Mouse (Mus musculus) embryonic facial prominence, embryonic 14.5 days (tissue): Measurements from ENCODE around the gene Tha1. TPM values are rescaled to one million over a fixed set of nuclear protein-coding genes. Genes with fewer than 3 reads are reported as not detected.
A peak's percentile ranks its signal among the peaks of the same experiment; 100 is the strongest.
"Not testable (repeated sequence)": the region's sequence is repeated elsewhere in the genome, so short reads cannot be mapped to it uniquely, and the experiment has no call there.

Experiments used
- ATAC-seq: fragments of 200-750 bp; cut with Nextera tagmentation; 2 replicates; pipeline ENCODE4 v1.8.0; 2017; ENCODE audit warnings: low read depth, moderate number of reproducible peaks, moderate TSS enrichment
- DNase-seq: peaks from one replicate; pipeline ENCODE4 v3.0.0-alpha.2; 2015; ENCODE audit warnings: low spot score
- H3K27ac ChIP-seq: fragments of 300-500 bp; sonication (generic); replicated peaks from 2 replicates; pipeline ENCODE4 v1.5.1; 2014; ENCODE audit warnings: low read depth, mild to moderate bottlenecking, low read length, moderate library complexity
- H3K27me3 ChIP-seq: fragments of 300-500 bp; sonication (generic); replicated peaks from 2 replicates; pipeline ENCODE4 v1.6.1; 2014; ENCODE audit warnings: low read length; ENCODE audit not compliant: control insufficient read depth, insufficient read depth
- H3K36me3 ChIP-seq: fragments of 300-500 bp; sonication (generic); 2 replicates; pipeline ENCODE4 v1.6.1; 2014; ENCODE audit warnings: low read length, mixed read lengths; ENCODE audit not compliant: control insufficient read depth, insufficient read depth
- H3K4me1 ChIP-seq: fragments of 300-500 bp; sonication (generic); 2 replicates; pipeline ENCODE4 v1.6.1; 2014; ENCODE audit warnings: antibody characterized with exemption, low read length; ENCODE audit not compliant: control insufficient read depth, insufficient read depth
- H3K4me2 ChIP-seq: fragments of 300-500 bp; sonication (generic); 2 replicates; pipeline ENCODE4 v1.6.1; 2014; ENCODE audit warnings: low read depth, mild to moderate bottlenecking, low read length, moderate library complexity, mixed read lengths
- H3K4me3 ChIP-seq: fragments of 300-500 bp; sonication (generic); 2 replicates; pipeline ENCODE4 v1.5.1; 2014; ENCODE audit warnings: low read depth, mild to moderate bottlenecking, low read length
- H3K9ac ChIP-seq: fragments of 300-500 bp; sonication (generic); 2 replicates; pipeline ENCODE4 v1.6.1; 2014; ENCODE audit warnings: low read depth, mild to moderate bottlenecking, low read length, moderate library complexity, mixed read lengths
- H3K9me3 ChIP-seq: fragments of 300-500 bp; sonication (generic); 2 replicates; pipeline ENCODE4 v1.6.1; 2016; ENCODE audit warnings: low read length; ENCODE audit not compliant: control insufficient read depth
- WGBS: fragments of 180-500 bp; shearing (Covaris S2); extraction: QIAGEN DNeasy Blood & Tissue Kit; methylation state at CpG from one replicate; pipeline ENCODE4 v1.1.7; 2014; 5-methylcytosine and 5-hydroxymethylcytosine counted together
- polyA plus RNA-seq: library from polyadenylated mRNA; unstranded; fragments of >200 nt; fragmentation: Nextera tagmentation; extraction: Ambion mirVana; gene quantifications from 2 replicates; pipeline ENCODE4 v1.2.1, GENCODE M21; 2014

The Tha1 gene
- polyA plus RNA-seq, 1 experiment from 2014 or later: 4.2 TPM

- Histone ChIP-seq H3K27ac (0 out of 2 replicates have a peak overlapping the region, but pooled peaks have one; percentile 13), H3K4me2 (no peak overlapping the region), H3K9ac (no peak overlapping the region), H3K36me3 (no peaks in the 10 kb centered on the region), H3K9me3 (no peaks in the 10 kb centered on the region), H3K27me3 (no peaks in the 10 kb centered on the region), H3K4me3 (no peak overlapping the region), H3K4me1 (no peaks in the 10 kb centered on the region)
- no peak for ATAC-seq
- 84% methylated on average over 1 of the region's 1 CpGs for WGBS
- DNase-seq: no peak
These were observed 34.3 kb downstream of the Tha1 start for GRCm38 (mm10) chr11:117839021-117839420.

GRCm38 (mm10) chr11:117838572-117838971 is 34.7 kb downstream of the Tha1 start:
- Histone ChIP-seq H3K4me1 (no peaks in the 10 kb centered on the region), H3K27me3 (no peaks in the 10 kb centered on the region), H3K27ac (peak overlapping the region; percentile 13; the same call in 1 of the 2 replicates), H3K4me2 (no peak overlapping the region), H3K36me3 (no peaks in the 10 kb centered on the region), H3K9ac (no peak overlapping the region), H3K9me3 (no peaks in the 10 kb centered on the region), H3K4me3 (no peak overlapping the region)
- DNase-seq: peak; percentile 46
- ATAC-seq: peak; percentile 58; the same call in 1 of the 2 replicates
- WGBS: 33% methylated on average over 2 of the region's 2 CpGs

DNA sequence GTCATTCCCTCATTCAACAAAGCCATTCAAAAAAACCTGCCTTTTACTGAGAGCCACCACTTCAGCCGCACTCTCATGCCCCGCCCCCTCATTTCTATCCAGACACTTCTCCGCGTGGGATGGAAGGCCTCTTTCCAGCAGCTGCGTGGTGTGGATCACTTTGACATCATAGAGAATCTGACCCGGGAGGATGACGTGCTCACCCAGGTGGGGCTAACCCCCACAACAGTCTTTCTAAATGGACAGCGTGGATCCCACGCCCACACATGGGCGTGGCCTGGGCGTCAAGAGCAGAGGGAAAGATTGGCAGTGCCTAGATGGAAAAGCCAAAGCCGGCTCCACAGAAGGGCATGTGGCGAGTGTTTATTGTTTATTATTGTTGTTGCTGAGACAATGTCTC is 37.0 kb downstream of the Tha1 start:
- Histone ChIP-seq H3K4me3 (no peak overlapping the region), H3K27ac (no peak overlapping the region), H3K4me2 (peak overlapping the region; percentile 20; the same call in 1 of the 2 replicates), H3K9me3 (no peaks in the 10 kb centered on the region), H3K27me3 (no peaks in the 10 kb centered on the region), H3K9ac (no peak overlapping the region), H3K36me3 (no peaks in the 10 kb centered on the region), H3K4me1 (no peaks in the 10 kb centered on the region)
- WGBS: 33% methylated on average over 13 of the region's 13 CpGs
- no peak for ATAC-seq
- DNase-seq: peak; percentile 68

DNA sequence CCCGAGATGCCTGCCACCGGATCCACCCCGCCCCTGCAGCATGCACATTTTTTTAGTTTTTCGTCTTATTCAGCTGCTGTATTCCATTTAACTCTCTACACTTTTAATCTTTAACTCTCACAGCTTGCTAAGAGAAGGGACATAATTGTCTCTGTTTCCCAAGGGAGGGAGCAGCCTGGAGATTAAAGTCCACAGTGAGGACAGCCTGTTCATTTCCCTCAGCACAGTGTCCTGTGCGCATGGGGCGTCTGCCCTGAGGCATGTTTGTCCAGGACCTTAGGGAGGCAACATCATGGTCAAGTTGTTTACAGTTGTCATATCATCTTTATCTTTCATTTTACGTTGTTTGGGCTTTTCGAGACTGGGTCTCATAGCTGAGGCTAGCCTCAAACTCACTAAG is 39.2 kb downstream of the Tha1 start:
- no peak overlapping the region for H3K27ac ChIP-seq
- WGBS: 89% methylated on average over 8 of the region's 8 CpGs
- H3K27me3 ChIP-seq: no peaks in the 10 kb centered on the region
- no peak overlapping the region for H3K9ac ChIP-seq
- no peaks in the 10 kb centered on the region for H3K36me3 ChIP-seq
- H3K9me3 ChIP-seq: no peaks in the 10 kb centered on the region
- no peak overlapping the region for H3K4me2 ChIP-seq
- DNase-seq (no peak), ATAC-seq (no peak)
- no peak overlapping the region for H3K4me3 ChIP-seq
- H3K4me1 ChIP-seq: no peaks in the 10 kb centered on the region

- not testable (repeated sequence) for H3K27me3 ChIP-seq, H3K27ac ChIP-seq, H3K4me3 ChIP-seq, H3K4me2 ChIP-seq, ATAC-seq, H3K4me1 ChIP-seq, H3K9me3 ChIP-seq, H3K36me3 ChIP-seq, DNase-seq, H3K9ac ChIP-seq
- 92% methylated on average over 4 of the region's 6 CpGs for WGBS
These were observed 39.8 kb downstream of the Tha1 start for GRCm38 (mm10) chr11:117833509-117833908.

DNA sequence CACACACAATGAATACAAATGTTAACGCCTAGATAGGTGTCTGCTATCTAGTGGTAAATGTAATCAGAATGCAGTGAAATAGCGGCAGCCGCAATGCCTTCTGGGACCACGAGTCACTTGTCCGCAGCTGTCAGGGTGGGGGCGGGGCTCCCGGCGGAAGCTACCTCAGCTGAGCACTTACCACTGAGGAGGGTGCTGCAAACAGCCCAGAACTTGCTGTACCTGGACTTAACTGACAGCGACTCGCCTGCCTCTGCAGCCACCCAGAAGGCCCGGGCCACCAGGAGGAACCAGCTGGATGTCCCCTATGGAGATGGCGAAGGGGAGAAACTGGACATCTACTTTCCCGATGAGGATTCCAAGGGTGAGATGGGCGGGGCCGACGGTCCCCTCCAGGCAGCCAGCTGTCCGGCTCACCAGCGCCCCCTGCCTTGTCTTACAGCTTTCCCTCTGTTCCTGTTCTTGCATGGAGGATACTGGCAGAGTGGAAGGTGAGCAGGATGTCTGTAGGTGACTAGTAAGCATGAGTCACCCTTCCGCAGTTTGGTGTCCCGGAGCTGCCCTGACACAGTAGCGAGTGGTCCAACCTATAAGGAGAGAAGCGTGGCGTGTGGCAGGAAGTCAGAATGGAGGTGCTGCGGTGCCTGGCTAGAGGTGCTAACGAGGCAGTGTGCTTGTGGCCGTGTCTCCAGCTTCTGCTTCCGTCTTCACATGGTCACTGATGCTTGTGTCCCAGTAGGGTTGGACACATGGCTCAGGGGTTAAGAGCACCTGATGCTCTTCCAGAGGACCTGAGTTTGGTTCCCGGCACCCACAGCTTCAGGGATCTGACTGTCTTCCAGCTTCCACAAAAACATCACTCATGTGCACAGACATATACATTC is 41.0 kb downstream of the Tha1 start:
- DNase-seq (peak; percentile 58), ATAC-seq (peak; percentile 23; the same call in 1 of the 2 replicates)
- peak overlapping the region; percentile 11; the same call in 1 of the 2 replicates for H3K4me3 ChIP-seq
- WGBS: 22% methylated on average over 28 of the region's 28 CpGs
- H3K4me2 ChIP-seq: peak overlapping the region; percentile 48
- H3K4me1 ChIP-seq: peaks cover 9% of the 10 kb centered on the region
- no peaks in the 10 kb centered on the region for H3K36me3 ChIP-seq
- H3K9me3 ChIP-seq: no peaks in the 10 kb centered on the region
- H3K27ac ChIP-seq: no peak overlapping the region
- H3K9ac ChIP-seq: no peak overlapping the region
- no peaks in the 10 kb centered on the region for H3K27me3 ChIP-seq

DNA sequence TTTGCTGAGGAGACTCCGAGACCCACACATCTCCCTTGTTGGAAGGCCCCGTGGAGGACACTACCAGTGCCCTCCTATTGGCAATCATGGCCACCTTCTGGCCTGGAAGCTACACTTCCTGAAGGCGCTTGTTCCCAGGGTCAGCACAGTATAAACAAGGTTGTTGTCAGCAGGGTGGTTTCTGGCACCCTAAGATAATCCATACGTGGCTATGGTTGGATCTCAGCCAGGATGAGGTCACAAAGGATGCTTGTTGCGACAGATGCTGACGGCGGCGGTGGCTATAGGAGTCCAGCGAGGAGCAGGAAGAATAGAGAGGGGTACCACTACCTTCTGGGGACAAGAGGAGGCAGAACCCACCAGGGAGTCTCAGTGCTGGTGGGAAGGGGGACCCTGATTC is 42.9 kb downstream of the Tha1 start:
- H3K4me1 ChIP-seq: peaks cover 20% of the 10 kb centered on the region
- 73% methylated on average over 9 of the region's 9 CpGs for WGBS
- no peak overlapping the region for H3K4me3 ChIP-seq
- DNase-seq: peak; percentile 33
- no peaks in the 10 kb centered on the region for H3K27me3 ChIP-seq
- no peaks in the 10 kb centered on the region for H3K36me3 ChIP-seq
- H3K9ac ChIP-seq: no peak overlapping the region
- no peak overlapping the region for H3K4me2 ChIP-seq
- no peaks in the 10 kb centered on the region for H3K9me3 ChIP-seq
- no peak overlapping the region for H3K27ac ChIP-seq
- no peak for ATAC-seq

- Histone ChIP-seq H3K27ac (no peak overlapping the region), H3K36me3 (no peaks in the 10 kb centered on the region), H3K4me1 (peaks cover 20% of the 10 kb centered on the region), H3K9ac (no peak overlapping the region), H3K27me3 (no peaks in the 10 kb centered on the region), H3K4me2 (no peak overlapping the region), H3K4me3 (no peak overlapping the region), H3K9me3 (no peaks in the 10 kb centered on the region)
- DNase-seq (no peak), ATAC-seq (no peak)
- WGBS: 71% methylated on average over 2 of the region's 2 CpGs
These were observed 43.5 kb downstream of the Tha1 start for GRCm38 (mm10) chr11:117829671-117830215.
